Mouse (Mus musculus): Measurements from ENCODE around the gene Arxes1. TPM values are rescaled to one million over a fixed set of nuclear protein-coding genes. Genes with fewer than 3 reads are reported as not detected.
"Not testable (repeated sequence)": the region's sequence is repeated elsewhere in the genome, so short reads cannot be mapped to it uniquely, and the experiment has no call there.

Arxes1 gene
- 41.3 and 44.6 TPM in 2 replicates for polyA plus RNA-seq (2014; fragmentation: Nextera tagmentation; extraction: Ambion mirVana)

DNA sequence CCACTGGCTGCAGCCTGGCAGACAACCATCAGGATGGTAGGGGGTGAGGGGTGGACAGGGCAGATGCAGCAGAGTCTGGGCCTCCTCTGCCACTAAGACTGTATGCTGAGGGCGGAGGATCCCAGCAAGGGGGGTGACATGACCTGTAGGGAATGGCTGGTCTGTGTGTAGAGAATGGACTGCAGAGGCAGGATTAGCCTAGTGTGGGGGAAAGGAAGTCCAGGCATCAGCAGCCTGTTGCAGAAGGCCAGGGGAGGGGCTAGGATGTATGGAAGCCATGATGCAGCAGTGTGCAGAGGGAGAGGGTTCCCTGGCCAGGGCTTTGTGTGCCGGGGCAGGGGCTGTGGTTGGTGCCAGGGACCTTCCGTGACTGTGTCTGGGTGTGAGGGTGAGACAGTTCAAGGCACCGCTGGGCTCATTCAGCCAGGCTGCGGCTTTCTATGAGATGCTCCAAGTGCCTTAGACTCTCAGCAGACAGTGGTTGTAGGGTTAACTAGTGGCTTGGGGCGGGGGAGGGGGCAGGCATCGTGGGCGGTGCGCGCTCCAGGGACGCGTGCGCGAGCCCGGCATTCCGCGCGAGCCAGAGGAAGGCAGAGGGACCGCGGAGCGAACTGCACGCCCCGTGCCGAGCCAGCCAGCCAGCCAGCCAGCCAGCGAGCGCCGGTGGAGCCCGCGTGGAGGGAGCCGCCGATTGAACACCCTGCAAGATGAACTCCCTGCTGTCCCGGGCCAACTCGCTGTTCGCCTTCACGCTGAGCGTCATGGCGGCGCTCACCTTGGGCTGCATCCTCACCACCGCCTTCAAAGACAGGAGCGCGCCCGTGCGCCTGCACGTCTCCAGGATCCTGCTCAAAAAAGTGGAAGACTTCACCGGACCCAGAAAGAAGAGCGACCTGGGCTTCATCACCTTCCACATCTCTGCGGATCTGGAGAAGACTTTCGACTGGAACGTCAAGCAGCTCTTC is at the start of gene Arxes1:
Gene Arxes1 (plus strand): TSS at position 569 of the 965 bp plus-strand sequence.
- 56% methylated on average over 1 of the region's 49 CpGs for WGBS
- not testable (repeated sequence) for H3K27me3 ChIP-seq (ENCODE audit: control insufficient read depth, insufficient read depth, low read length); H3K36me3 ChIP-seq (ENCODE audit: control insufficient read depth, insufficient read depth, low read length); H3K9me3 ChIP-seq (ENCODE audit: control insufficient read depth, low read length); H3K4me1 ChIP-seq (ENCODE audit: control insufficient read depth, insufficient read depth, low read length); H3K27ac ChIP-seq (ENCODE audit: low read depth, low read length); H3K9ac ChIP-seq (ENCODE audit: low read depth, low read length)
- H3K4me2 ChIP-seq (replicated peaks; ENCODE audit: low read depth, low read length) = peak within 1 kb of the TSS; percentile 32
- ATAC-seq (ENCODE audit: low FRiP score, low TSS enrichment) = peak; percentile 98
- peak within 1 kb of the TSS; percentile 22; the same call in 1 of the 2 replicates for H3K4me3 ChIP-seq (ENCODE audit: low read length)

DNA sequence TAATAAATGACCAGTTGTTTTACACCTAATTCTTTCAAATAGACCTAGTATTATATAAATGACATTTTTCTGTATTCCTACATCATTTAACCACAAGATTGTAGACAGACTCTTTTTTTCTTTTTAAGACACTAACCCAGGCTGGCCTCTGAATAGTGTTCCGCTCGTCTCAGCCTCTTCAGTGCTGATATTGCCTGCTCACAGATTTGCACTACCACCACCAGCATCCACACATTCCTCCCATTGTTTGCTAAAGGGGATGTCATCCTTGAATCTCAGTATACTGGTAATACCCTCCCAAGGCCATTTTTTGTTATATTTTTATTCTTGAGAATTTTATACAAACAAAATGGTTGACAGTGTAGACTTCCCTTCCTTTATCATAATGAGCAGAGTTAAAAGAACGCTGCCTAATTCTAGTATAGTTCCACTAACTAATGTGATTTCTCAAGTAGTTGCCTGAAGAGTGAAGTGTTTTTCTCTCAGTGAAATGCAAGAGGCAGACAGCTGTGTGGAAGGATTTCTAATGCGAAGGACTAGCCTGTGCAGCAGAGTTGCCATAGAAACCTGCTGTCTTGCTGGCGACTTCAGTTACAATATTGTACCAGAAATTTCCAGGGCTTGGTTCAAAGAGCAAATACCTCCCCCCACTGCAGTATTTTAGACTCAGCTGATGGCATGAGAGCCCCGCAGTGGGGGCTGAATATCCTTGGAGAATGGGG is 48.5 kb upstream of the Arxes1 start:
- no peaks in the 10 kb centered on the region for H3K36me3 ChIP-seq (ENCODE audit: control insufficient read depth, insufficient read depth, low read length)
- ATAC-seq (ENCODE audit: low FRiP score, low TSS enrichment) = no peak
- WGBS = 75% methylated on average over 6 of the region's 6 CpGs
- H3K9ac ChIP-seq (ENCODE audit: low read depth, low read length) = no peak overlapping the region
- no peak overlapping the region for H3K27ac ChIP-seq (ENCODE audit: low read depth, low read length)
- H3K27me3 ChIP-seq (ENCODE audit: control insufficient read depth, insufficient read depth, low read length) = no peaks in the 10 kb centered on the region
- no peaks in the 10 kb centered on the region for H3K9me3 ChIP-seq (ENCODE audit: control insufficient read depth, low read length)
- H3K4me3 ChIP-seq (ENCODE audit: low read length) = no peak overlapping the region
- no peak overlapping the region for H3K4me2 ChIP-seq (replicated peaks; ENCODE audit: low read depth, low read length)
- H3K4me1 ChIP-seq (ENCODE audit: control insufficient read depth, insufficient read depth, low read length) = no peaks in the 10 kb centered on the region

DNA sequence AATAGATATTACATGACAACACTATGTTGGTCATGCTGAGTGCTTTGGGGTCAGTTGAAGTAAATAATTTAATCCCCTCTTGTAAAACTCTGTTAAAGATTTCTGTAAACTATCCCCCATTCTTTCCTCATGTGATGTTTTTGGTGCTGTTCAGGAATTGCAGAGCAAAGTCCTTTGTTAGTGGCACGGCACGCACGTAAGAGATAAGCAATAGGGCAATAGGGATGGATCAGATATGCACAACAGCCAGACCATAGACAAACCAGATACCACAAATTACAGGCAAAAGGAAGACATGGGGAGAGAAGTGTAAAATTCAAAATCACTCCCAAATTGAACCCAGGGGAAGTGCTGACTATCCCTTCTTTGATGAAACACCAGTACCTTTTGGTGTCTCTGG is 46.9 kb upstream of the Arxes1 start:
- Histone ChIP-seq H3K4me2 (replicated peaks; ENCODE audit: low read depth, low read length) (no peak overlapping the region), H3K4me3 (ENCODE audit: low read length) (no peak overlapping the region), H3K36me3 (ENCODE audit: control insufficient read depth, insufficient read depth, low read length) (no peaks in the 10 kb centered on the region), H3K27ac (ENCODE audit: low read depth, low read length) (no peak overlapping the region), H3K4me1 (ENCODE audit: control insufficient read depth, insufficient read depth, low read length) (no peaks in the 10 kb centered on the region), H3K9ac (ENCODE audit: low read depth, low read length) (no peak overlapping the region), H3K27me3 (ENCODE audit: control insufficient read depth, insufficient read depth, low read length) (no peaks in the 10 kb centered on the region), H3K9me3 (ENCODE audit: control insufficient read depth, low read length) (no peaks in the 10 kb centered on the region)
- ATAC-seq (ENCODE audit: low FRiP score, low TSS enrichment) = no peak
- 94% methylated on average over 3 of the region's 3 CpGs for WGBS

DNA sequence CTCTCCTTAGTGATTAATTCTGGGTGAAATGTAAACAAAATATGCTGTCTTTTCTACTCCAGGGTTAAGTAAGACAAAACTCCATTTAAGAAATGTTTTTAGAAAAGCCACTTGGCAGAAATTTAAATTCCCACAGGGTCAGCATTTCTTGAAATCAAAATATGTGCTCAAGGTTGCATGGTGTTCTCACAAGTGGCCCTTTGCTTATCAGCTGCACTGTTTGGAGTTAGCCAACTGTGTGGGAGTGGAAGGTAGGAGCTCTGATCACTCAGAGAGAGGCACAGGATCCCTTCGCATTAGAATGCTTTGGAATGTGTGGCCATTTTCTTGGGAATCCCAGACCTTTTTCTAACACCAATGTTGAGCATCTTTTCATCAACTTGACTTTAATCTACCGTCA is 42.5 kb upstream of the Arxes1 start:
- H3K4me2 ChIP-seq (replicated peaks; ENCODE audit: low read depth, low read length) = no peak overlapping the region
- no peak overlapping the region for H3K27ac ChIP-seq (ENCODE audit: low read depth, low read length)
- H3K4me3 ChIP-seq (ENCODE audit: low read length) = no peak overlapping the region
- ATAC-seq (ENCODE audit: low FRiP score, low TSS enrichment) = no peak
- no peaks in the 10 kb centered on the region for H3K27me3 ChIP-seq (ENCODE audit: control insufficient read depth, insufficient read depth, low read length)
- 83% methylated on average over 2 of the region's 2 CpGs for WGBS
- no peaks in the 10 kb centered on the region for H3K36me3 ChIP-seq (ENCODE audit: control insufficient read depth, insufficient read depth, low read length)
- H3K9ac ChIP-seq (ENCODE audit: low read depth, low read length) = no peak overlapping the region
- H3K9me3 ChIP-seq (ENCODE audit: control insufficient read depth, low read length) = no peaks in the 10 kb centered on the region
- no peaks in the 10 kb centered on the region for H3K4me1 ChIP-seq (ENCODE audit: control insufficient read depth, insufficient read depth, low read length)

GRCm38 (mm10) chrX:135993192-135993594 is 40.0 kb upstream of the Arxes1 start:
- not testable (repeated sequence) for H3K27ac ChIP-seq (ENCODE audit: low read depth, low read length); H3K36me3 ChIP-seq (ENCODE audit: control insufficient read depth, insufficient read depth, low read length); H3K9me3 ChIP-seq (ENCODE audit: control insufficient read depth, low read length); H3K27me3 ChIP-seq (ENCODE audit: control insufficient read depth, insufficient read depth, low read length); H3K9ac ChIP-seq (ENCODE audit: low read depth, low read length); H3K4me3 ChIP-seq (ENCODE audit: low read length); H3K4me2 ChIP-seq (replicated peaks; ENCODE audit: low read depth, low read length); H3K4me1 ChIP-seq (ENCODE audit: control insufficient read depth, insufficient read depth, low read length)
- ATAC-seq (ENCODE audit: low FRiP score, low TSS enrichment) = peak; percentile 93
- WGBS = 60% methylated on average over 2 of the region's 3 CpGs

- not testable (repeated sequence) for H3K27me3 ChIP-seq (ENCODE audit: control insufficient read depth, insufficient read depth, low read length); H3K36me3 ChIP-seq (ENCODE audit: control insufficient read depth, insufficient read depth, low read length); H3K4me1 ChIP-seq (ENCODE audit: control insufficient read depth, insufficient read depth, low read length); H3K27ac ChIP-seq (ENCODE audit: low read depth, low read length); H3K9ac ChIP-seq (ENCODE audit: low read depth, low read length); H3K9me3 ChIP-seq (ENCODE audit: control insufficient read depth, low read length)
- peak; percentile 97 for ATAC-seq (ENCODE audit: low FRiP score, low TSS enrichment)
- Histone ChIP-seq H3K4me2 (replicated peaks; ENCODE audit: low read depth, low read length) (peak within 1 kb of the TSS; percentile 34), H3K4me3 (ENCODE audit: low read length) (peak within 1 kb of the TSS; percentile 28)
- 35% methylated on average over 5 of the region's 39 CpGs for WGBS
These were observed 39.5 kb upstream of the Arxes1 start, which contains the start of gene Arxes2 for GRCm38 (mm10) chrX:135993664-135994119. Arxes2 (plus strand) TSS chrX:135993824.

DNA sequence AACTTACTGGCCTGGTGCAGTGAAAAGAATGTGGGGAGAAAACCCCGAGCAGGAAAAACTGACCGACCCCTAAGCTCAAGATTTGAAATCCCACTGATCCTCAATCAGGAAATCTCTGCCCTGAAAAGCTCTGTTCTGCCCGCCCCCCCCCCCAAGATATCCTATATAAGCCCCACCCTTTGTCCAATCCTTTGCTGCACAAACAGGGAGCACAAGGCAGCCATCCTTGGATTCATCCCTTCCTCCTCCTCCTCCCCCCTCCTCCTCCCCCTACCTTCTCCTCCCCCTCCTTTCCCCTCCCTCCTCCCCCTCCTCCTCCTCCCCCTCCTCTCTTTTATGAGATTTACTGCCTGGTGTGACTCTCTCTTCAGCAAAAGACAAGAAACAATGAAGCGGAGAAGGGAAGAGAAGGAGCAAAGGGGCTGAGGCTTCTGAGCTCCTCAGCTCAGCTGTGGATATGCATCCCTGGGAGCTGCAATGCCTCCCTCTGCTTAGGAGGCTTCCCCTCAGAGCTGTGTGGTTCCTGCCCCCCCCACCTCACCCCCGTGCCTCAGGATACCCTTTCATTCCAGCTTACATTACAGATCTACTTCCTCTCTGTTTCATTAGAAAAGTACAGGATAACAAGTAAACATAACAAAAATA is 25.8 kb upstream of the Arxes1 start:
- H3K27ac ChIP-seq (ENCODE audit: low read depth, low read length) = no peak overlapping the region
- H3K9me3 ChIP-seq (ENCODE audit: control insufficient read depth, low read length) = no peaks in the 10 kb centered on the region
- H3K27me3 ChIP-seq (ENCODE audit: control insufficient read depth, insufficient read depth, low read length) = no peaks in the 10 kb centered on the region
- no peaks in the 10 kb centered on the region for H3K36me3 ChIP-seq (ENCODE audit: control insufficient read depth, insufficient read depth, low read length)
- H3K4me3 ChIP-seq (ENCODE audit: low read length) = no peak overlapping the region
- 45% methylated on average over 4 of the region's 5 CpGs for WGBS
- no peaks in the 10 kb centered on the region for H3K4me1 ChIP-seq (ENCODE audit: control insufficient read depth, insufficient read depth, low read length)
- no peak overlapping the region for H3K9ac ChIP-seq (ENCODE audit: low read depth, low read length)
- H3K4me2 ChIP-seq (replicated peaks; ENCODE audit: low read depth, low read length) = no peak overlapping the region
- ATAC-seq (ENCODE audit: low FRiP score, low TSS enrichment) = no peak

DNA sequence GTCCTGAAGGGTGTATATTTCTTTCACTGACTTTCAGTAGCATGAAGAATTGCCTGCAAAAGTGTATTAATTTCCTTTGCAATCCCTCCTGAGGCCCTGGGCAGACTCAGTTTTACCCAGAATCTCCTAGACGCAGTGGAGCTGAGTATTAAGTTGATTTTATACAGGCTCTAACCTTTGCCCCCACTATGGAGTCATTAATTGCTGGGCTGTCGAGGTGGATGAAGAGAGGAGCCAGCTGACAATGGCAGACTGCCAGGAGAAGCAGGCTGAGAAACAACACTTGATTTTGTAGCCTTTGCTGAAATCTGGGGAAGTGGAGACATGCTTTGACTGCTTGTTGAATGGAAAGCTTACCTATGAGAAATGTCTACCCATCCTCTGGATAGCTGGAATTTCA is 18.8 kb upstream of the Arxes1 start:
- ATAC-seq (ENCODE audit: low FRiP score, low TSS enrichment) = peak; percentile 78; the same call in 1 of the 2 replicates
- no peak overlapping the region for H3K4me3 ChIP-seq (ENCODE audit: low read length)
- no peaks in the 10 kb centered on the region for H3K4me1 ChIP-seq (ENCODE audit: control insufficient read depth, insufficient read depth, low read length)
- H3K9me3 ChIP-seq (ENCODE audit: control insufficient read depth, low read length) = no peaks in the 10 kb centered on the region
- H3K27me3 ChIP-seq (ENCODE audit: control insufficient read depth, insufficient read depth, low read length) = no peaks in the 10 kb centered on the region
- H3K36me3 ChIP-seq (ENCODE audit: control insufficient read depth, insufficient read depth, low read length) = no peaks in the 10 kb centered on the region
- WGBS = 23% methylated on average over 2 of the region's 2 CpGs
- no peak overlapping the region for H3K27ac ChIP-seq (ENCODE audit: low read depth, low read length)
- H3K4me2 ChIP-seq (replicated peaks; ENCODE audit: low read depth, low read length) = no peak overlapping the region
- no peak overlapping the region for H3K9ac ChIP-seq (ENCODE audit: low read depth, low read length)

Measured in kidney, embryonic 14.5 days (tissue).